Mouse (Mus musculus): ENCODE data around the gene Fbxw28. TPM values are rescaled to one million over a fixed set of nuclear protein-coding genes. Genes with fewer than 3 reads are reported as not detected.
"Not testable (repeated sequence)": the region's sequence is repeated elsewhere in the genome, so short reads cannot be mapped to it uniquely, and the experiment has no call there.

Gene Fbxw28
- not detected for total RNA-seq (2021)
- long read RNA-seq, experiment 1, result 0 reads
- long read RNA-seq, experiment 2, result 0 reads

DNA sequence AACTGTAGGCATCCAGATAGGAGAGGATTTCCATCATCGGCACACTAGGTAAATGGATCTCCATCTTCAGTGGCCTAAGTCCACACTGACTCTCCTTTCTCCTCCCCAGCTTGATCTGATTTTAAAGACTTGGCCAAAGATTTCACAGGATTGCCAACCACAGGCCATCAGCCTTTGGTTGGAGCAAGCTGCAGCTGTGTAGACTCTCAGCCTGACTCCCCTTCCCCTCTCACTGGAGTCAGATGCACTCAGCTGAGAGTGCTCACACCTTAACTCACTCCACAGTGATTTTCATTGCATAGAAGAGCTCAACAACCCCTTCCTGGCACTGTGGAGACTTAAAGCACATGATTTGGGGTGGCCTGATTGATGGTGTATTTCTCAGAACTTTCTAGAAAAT, at the start of gene Fbxw28:
Gene Fbxw28 (minus strand): TSS at position 101 of the 400 bp plus-strand sequence.
- not testable (repeated sequence) for DNase-seq

DNA sequence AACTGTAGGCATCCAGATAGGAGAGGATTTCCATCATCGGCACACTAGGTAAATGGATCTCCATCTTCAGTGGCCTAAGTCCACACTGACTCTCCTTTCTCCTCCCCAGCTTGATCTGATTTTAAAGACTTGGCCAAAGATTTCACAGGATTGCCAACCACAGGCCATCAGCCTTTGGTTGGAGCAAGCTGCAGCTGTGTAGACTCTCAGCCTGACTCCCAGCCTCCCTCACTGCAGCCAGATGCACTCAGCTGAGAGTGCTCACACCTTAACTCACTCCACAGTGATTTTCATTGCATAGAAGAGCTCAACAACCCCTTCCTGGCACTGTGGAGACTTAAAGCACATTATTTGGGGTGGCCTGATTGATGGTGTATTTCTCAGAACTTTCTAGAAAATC, 51.9 kb downstream of the Fbxw28 start, which contains the start of gene Fbxw14:
Gene Fbxw14 (minus strand): TSS at position 101 of the 400 bp plus-strand sequence.
- not testable (repeated sequence) for DNase-seq

Other genes starting within 250 kb of the Fbxw28 start
- 1 to 10 TPM; 1.0 to 1.7 TPM for gene Plxnb1, start 244.3 kb downstream of the Fbxw28 start, total RNA-seq (2021)
- not detected for gene Fbxw21, start 177.6 kb downstream of the Fbxw28 start, total RNA-seq (2021)
- gene Fbxw13, start 143.7 kb downstream of the Fbxw28 start, total RNA-seq (2021), result not detected
- not detected for gene Fbxw20, start 104.9 kb downstream of the Fbxw28 start, total RNA-seq (2021)
- gene Fbxw14, start 52.0 kb downstream of the Fbxw28 start, total RNA-seq (2021), result not detected
- not detected for gene Fbxw22, start 64.6 kb upstream of the Fbxw28 start, total RNA-seq (2021)
- gene Fbxw16, start 109.5 kb upstream of the Fbxw28 start, total RNA-seq (2021), result not detected
- not detected for gene Fbxw19, start 156.2 kb upstream of the Fbxw28 start, total RNA-seq (2021)
- not detected for gene Fbxw15, start 228.6 kb upstream of the Fbxw28 start, total RNA-seq (2021)

All from gastrocnemius, postnatal 25 days (tissue).